Mouse (Mus musculus): ENCODE data around the gene Ldlr. TPM values are rescaled to one million over a fixed set of nuclear protein-coding genes. Genes with fewer than 3 reads are reported as not detected.

Ldlr gene
- polyA plus RNA-seq, 1 experiment from 2014 or later = 23.8 TPM

GRCm38 (mm10) chr9:21732288-21732687, 9.0 kb downstream of the Ldlr start:
- Histone ChIP-seq H3K36me3 (ENCODE audit: control insufficient read depth, insufficient read depth, low read length) (peaks cover 62% of the 10 kb centered on the region), H3K4me3 (ENCODE audit: low read depth, low read length) (no peak overlapping the region), H3K27me3 (ENCODE audit: control insufficient read depth, insufficient read depth, low read length) (no peaks in the 10 kb centered on the region), H3K4me2 (replicated peaks; ENCODE audit: low read depth, low read length) (no peak overlapping the region), H3K4me1 (ENCODE audit: control insufficient read depth, insufficient read depth, low read length) (no peaks in the 10 kb centered on the region), H3K27ac (ENCODE audit: low read length) (no peak overlapping the region), H3K9me3 (ENCODE audit: control insufficient read depth, low read depth, low read length) (no peaks in the 10 kb centered on the region), H3K9ac (replicated peaks; ENCODE audit: low read depth, low read length) (no peak overlapping the region)
- ATAC-seq (ENCODE audit: insufficient number of reproducible peaks, insufficient read depth, low FRiP score, low read depth) = no peak
- 94% methylated on average over 9 of the region's 9 CpGs for WGBS

DNA sequence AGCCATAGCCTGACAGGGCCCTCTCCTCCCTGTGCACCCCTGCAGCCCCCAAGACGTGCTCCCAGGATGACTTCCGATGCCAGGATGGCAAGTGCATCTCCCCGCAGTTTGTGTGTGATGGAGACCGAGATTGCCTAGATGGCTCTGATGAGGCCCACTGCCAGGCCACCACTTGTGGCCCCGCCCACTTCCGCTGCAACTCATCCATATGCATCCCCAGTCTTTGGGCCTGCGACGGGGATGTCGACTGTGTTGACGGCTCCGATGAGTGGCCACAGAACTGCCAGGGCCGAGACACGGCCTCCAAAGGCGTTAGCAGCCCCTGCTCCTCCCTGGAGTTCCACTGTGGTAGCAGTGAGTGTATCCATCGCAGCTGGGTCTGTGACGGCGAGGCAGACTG, 10.2 kb downstream of the Ldlr start:
- H3K36me3 ChIP-seq (ENCODE audit: control insufficient read depth, insufficient read depth, low read length) = peaks cover 73% of the 10 kb centered on the region
- H3K9me3 ChIP-seq (ENCODE audit: control insufficient read depth, low read depth, low read length) = no peaks in the 10 kb centered on the region
- H3K4me1 ChIP-seq (ENCODE audit: control insufficient read depth, insufficient read depth, low read length) = no peaks in the 10 kb centered on the region
- H3K4me2 ChIP-seq (replicated peaks; ENCODE audit: low read depth, low read length) = no peak overlapping the region
- H3K27ac ChIP-seq (ENCODE audit: low read length) = no peak overlapping the region
- H3K9ac ChIP-seq (replicated peaks; ENCODE audit: low read depth, low read length) = no peak overlapping the region
- 93% methylated on average over 17 of the region's 17 CpGs for WGBS
- no peak overlapping the region for H3K4me3 ChIP-seq (ENCODE audit: low read depth, low read length)
- H3K27me3 ChIP-seq (ENCODE audit: control insufficient read depth, insufficient read depth, low read length) = no peaks in the 10 kb centered on the region
- no peak for ATAC-seq (ENCODE audit: insufficient number of reproducible peaks, insufficient read depth, low FRiP score, low read depth)

DNA sequence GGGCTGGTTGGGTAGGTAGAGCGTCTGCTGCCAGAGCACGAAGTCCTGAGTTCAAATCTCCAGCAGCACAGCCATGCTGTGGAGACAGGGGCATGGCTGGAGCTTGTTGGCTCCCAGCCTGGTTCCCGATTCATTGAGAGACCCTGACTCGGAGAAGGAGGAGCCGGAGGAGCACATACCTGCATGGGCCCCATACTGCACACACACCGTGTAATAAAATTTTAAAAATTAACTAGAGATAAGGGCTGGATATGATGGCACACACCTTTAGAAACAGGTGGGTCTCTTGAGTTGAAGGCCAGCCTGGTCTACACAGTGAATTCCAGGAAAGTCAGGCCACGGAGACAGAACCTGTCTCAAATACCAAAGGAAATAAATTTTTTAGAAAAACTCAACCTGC, 10.7 kb downstream of the Ldlr start:
- ATAC-seq (ENCODE audit: insufficient number of reproducible peaks, insufficient read depth, low FRiP score, low read depth) = no peak
- Histone ChIP-seq H3K36me3 (ENCODE audit: control insufficient read depth, insufficient read depth, low read length) (peaks cover 76% of the 10 kb centered on the region), H3K9ac (replicated peaks; ENCODE audit: low read depth, low read length) (no peak overlapping the region), H3K27ac (ENCODE audit: low read length) (no peak overlapping the region), H3K27me3 (ENCODE audit: control insufficient read depth, insufficient read depth, low read length) (no peaks in the 10 kb centered on the region), H3K4me3 (ENCODE audit: low read depth, low read length) (no peak overlapping the region), H3K9me3 (ENCODE audit: control insufficient read depth, low read depth, low read length) (no peaks in the 10 kb centered on the region), H3K4me1 (ENCODE audit: control insufficient read depth, insufficient read depth, low read length) (no peaks in the 10 kb centered on the region), H3K4me2 (replicated peaks; ENCODE audit: low read depth, low read length) (no peak overlapping the region)
- WGBS = 87% methylated on average over 7 of the region's 7 CpGs

- 90% methylated on average over 14 of the region's 14 CpGs for WGBS
- Histone ChIP-seq H3K27ac (ENCODE audit: low read length) (no peak overlapping the region), H3K9ac (replicated peaks; ENCODE audit: low read depth, low read length) (no peak overlapping the region), H3K36me3 (ENCODE audit: control insufficient read depth, insufficient read depth, low read length) (peaks cover 81% of the 10 kb centered on the region), H3K27me3 (ENCODE audit: control insufficient read depth, insufficient read depth, low read length) (no peaks in the 10 kb centered on the region), H3K9me3 (ENCODE audit: control insufficient read depth, low read depth, low read length) (no peaks in the 10 kb centered on the region), H3K4me2 (replicated peaks; ENCODE audit: low read depth, low read length) (no peak overlapping the region), H3K4me3 (ENCODE audit: low read depth, low read length) (no peak overlapping the region), H3K4me1 (ENCODE audit: control insufficient read depth, insufficient read depth, low read length) (no peaks in the 10 kb centered on the region)
- ATAC-seq (ENCODE audit: insufficient number of reproducible peaks, insufficient read depth, low FRiP score, low read depth) = no peak
Measured at GRCm38 (mm10) chr9:21735126-21735525, 11.8 kb downstream of the Ldlr start.

DNA sequence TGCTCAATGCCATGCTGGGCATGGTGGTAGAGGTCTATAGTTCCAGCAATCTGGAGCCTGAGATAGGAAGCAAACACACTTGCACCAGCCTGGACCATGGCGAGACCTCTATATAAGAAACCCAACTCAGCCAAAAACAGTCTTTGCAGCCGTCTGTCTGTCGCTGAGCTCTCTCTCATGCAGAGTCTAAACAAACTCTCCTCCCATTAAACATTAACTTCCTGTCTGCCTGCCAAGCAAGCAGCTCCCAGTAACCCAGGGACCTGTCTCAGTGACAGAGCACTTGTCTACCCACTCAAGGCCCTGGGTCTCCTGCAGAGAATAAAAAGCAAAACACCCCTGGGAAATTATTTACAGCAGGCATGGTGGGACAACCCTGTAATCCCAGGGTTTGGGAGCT, 13.3 kb downstream of the Ldlr start:
- Histone ChIP-seq H3K9me3 (ENCODE audit: control insufficient read depth, low read depth, low read length) (no peaks in the 10 kb centered on the region), H3K9ac (replicated peaks; ENCODE audit: low read depth, low read length) (no peak overlapping the region), H3K4me1 (ENCODE audit: control insufficient read depth, insufficient read depth, low read length) (no peaks in the 10 kb centered on the region), H3K36me3 (ENCODE audit: control insufficient read depth, insufficient read depth, low read length) (peaks cover 88% of the 10 kb centered on the region), H3K27ac (ENCODE audit: low read length) (no peak overlapping the region), H3K4me2 (replicated peaks; ENCODE audit: low read depth, low read length) (no peak overlapping the region), H3K27me3 (ENCODE audit: control insufficient read depth, insufficient read depth, low read length) (no peaks in the 10 kb centered on the region), H3K4me3 (ENCODE audit: low read depth, low read length) (no peak overlapping the region)
- 38% methylated on average over 3 of the region's 3 CpGs for WGBS
- no peak for ATAC-seq (ENCODE audit: insufficient number of reproducible peaks, insufficient read depth, low FRiP score, low read depth)

- 92% methylated on average over 10 of the region's 10 CpGs for WGBS
- H3K27me3 ChIP-seq (ENCODE audit: control insufficient read depth, insufficient read depth, low read length) = no peaks in the 10 kb centered on the region
- no peaks in the 10 kb centered on the region for H3K9me3 ChIP-seq (ENCODE audit: control insufficient read depth, low read depth, low read length)
- no peaks in the 10 kb centered on the region for H3K4me1 ChIP-seq (ENCODE audit: control insufficient read depth, insufficient read depth, low read length)
- H3K27ac ChIP-seq (ENCODE audit: low read length) = no peak overlapping the region
- no peak overlapping the region for H3K4me2 ChIP-seq (replicated peaks; ENCODE audit: low read depth, low read length)
- no peak for ATAC-seq (ENCODE audit: insufficient number of reproducible peaks, insufficient read depth, low FRiP score, low read depth)
- no peak overlapping the region for H3K9ac ChIP-seq (replicated peaks; ENCODE audit: low read depth, low read length)
- no peak overlapping the region for H3K4me3 ChIP-seq (ENCODE audit: low read depth, low read length)
- H3K36me3 ChIP-seq (ENCODE audit: control insufficient read depth, insufficient read depth, low read length) = peaks cover 88% of the 10 kb centered on the region
Measured at GRCm38 (mm10) chr9:21737188-21737587, 13.9 kb downstream of the Ldlr start.

DNA sequence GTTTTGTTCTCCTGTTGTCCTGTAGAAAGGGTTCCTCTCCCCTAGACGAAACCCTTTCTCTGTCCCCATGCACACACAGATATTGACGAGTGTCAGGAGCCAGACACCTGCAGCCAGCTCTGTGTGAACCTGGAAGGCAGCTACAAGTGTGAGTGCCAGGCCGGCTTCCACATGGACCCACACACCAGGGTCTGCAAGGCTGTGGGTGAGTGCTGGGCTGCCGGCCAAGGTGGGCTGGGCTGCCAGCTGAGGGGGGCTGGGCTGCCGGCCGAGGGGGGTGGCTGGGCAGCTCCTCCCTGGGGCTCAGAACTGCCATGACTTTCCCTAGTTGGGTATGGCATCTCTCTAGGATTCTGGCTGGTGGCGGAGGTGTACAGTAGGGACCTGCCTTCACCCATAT, 15.5 kb downstream of the Ldlr start:
- WGBS = 85% methylated on average over 7 of the region's 7 CpGs
- Histone ChIP-seq H3K4me2 (replicated peaks; ENCODE audit: low read depth, low read length) (no peak overlapping the region), H3K4me3 (ENCODE audit: low read depth, low read length) (no peak overlapping the region), H3K27me3 (ENCODE audit: control insufficient read depth, insufficient read depth, low read length) (no peaks in the 10 kb centered on the region), H3K9ac (replicated peaks; ENCODE audit: low read depth, low read length) (no peak overlapping the region), H3K36me3 (ENCODE audit: control insufficient read depth, insufficient read depth, low read length) (peaks cover 86% of the 10 kb centered on the region), H3K27ac (ENCODE audit: low read length) (no peak overlapping the region), H3K9me3 (ENCODE audit: control insufficient read depth, low read depth, low read length) (no peaks in the 10 kb centered on the region), H3K4me1 (ENCODE audit: control insufficient read depth, insufficient read depth, low read length) (no peaks in the 10 kb centered on the region)
- ATAC-seq (ENCODE audit: insufficient number of reproducible peaks, insufficient read depth, low FRiP score, low read depth) = no peak; the same call in 1 of the 2 replicates

DNA sequence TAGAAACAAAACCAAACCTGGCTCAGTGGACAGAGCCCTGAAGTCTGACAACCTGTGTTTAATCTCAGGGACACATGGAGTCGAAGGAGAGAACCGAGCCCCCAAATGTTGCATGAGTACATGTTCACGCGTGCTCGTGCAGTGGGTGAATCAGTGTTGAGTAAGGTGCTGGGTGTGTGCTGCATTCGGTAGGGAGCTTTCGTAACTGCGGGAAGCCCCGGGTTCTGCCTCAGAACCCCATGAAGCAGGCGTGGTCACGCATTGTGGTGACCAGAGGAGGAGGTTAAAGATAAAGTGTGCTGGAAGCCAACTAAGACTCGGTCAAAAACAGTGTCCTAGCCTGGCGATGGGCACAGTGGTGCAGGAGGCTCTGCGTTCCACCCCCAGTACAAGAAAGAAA, 17.1 kb downstream of the Ldlr start:
- ATAC-seq (ENCODE audit: insufficient number of reproducible peaks, insufficient read depth, low FRiP score, low read depth) = no peak
- no peak overlapping the region for H3K27ac ChIP-seq (ENCODE audit: low read length)
- H3K4me2 ChIP-seq (replicated peaks; ENCODE audit: low read depth, low read length) = no peak overlapping the region
- peaks cover 87% of the 10 kb centered on the region for H3K36me3 ChIP-seq (ENCODE audit: control insufficient read depth, insufficient read depth, low read length)
- no peak overlapping the region for H3K9ac ChIP-seq (replicated peaks; ENCODE audit: low read depth, low read length)
- no peak overlapping the region for H3K4me3 ChIP-seq (ENCODE audit: low read depth, low read length)
- H3K4me1 ChIP-seq (ENCODE audit: control insufficient read depth, insufficient read depth, low read length) = no peaks in the 10 kb centered on the region
- H3K27me3 ChIP-seq (ENCODE audit: control insufficient read depth, insufficient read depth, low read length) = no peaks in the 10 kb centered on the region
- 95% methylated on average over 14 of the region's 14 CpGs for WGBS
- H3K9me3 ChIP-seq (ENCODE audit: control insufficient read depth, low read depth, low read length) = no peaks in the 10 kb centered on the region

- Histone ChIP-seq H3K9me3 (ENCODE audit: control insufficient read depth, low read depth, low read length) (no peaks in the 10 kb centered on the region), H3K4me3 (ENCODE audit: low read depth, low read length) (no peak overlapping the region), H3K27ac (ENCODE audit: low read length) (no peak overlapping the region), H3K4me2 (replicated peaks; ENCODE audit: low read depth, low read length) (no peak overlapping the region), H3K27me3 (ENCODE audit: control insufficient read depth, insufficient read depth, low read length) (no peaks in the 10 kb centered on the region), H3K9ac (replicated peaks; ENCODE audit: low read depth, low read length) (no peak overlapping the region), H3K36me3 (ENCODE audit: control insufficient read depth, insufficient read depth, low read length) (peaks cover 89% of the 10 kb centered on the region), H3K4me1 (ENCODE audit: control insufficient read depth, insufficient read depth, low read length) (no peaks in the 10 kb centered on the region)
- ATAC-seq (ENCODE audit: insufficient number of reproducible peaks, insufficient read depth, low FRiP score, low read depth) = no peak
- WGBS = 94% methylated on average over 11 of the region's 11 CpGs
Measured at GRCm38 (mm10) chr9:21741514-21741913, 18.2 kb downstream of the Ldlr start.
